ENCODE assay signal across 9 mouse cellular contexts in genomic region chr5:47273389-47274255, GRCm38 (mm10).
A peak's percentile ranks its signal among the peaks of the same experiment; 100 is the strongest.
DNase-seq lines count a peak whose midpoint lies in the region; ATAC-seq lines count a peak whose summit lies in the region.
"Had no signal": no experiment of that assay in that cellular context is flagged by ENCODE, and none has a peak within 500 bp of the region (broad histone marks: within the 10 kb centered on the region; RNA-seq: fewer than 3 reads in every experiment).

No protein-coding gene starts in this region.

- H3K36me3 ChIP-seq in liver, embryonic 11.5 days (ENCODE audit: control insufficient read depth, insufficient read depth, low read length), result no peaks in the 10 kb centered on the region
- H3K36me3 ChIP-seq in liver, embryonic 12.5 days, result no peaks in the 10 kb centered on the region
- no peaks in the 10 kb centered on the region for H3K36me3 ChIP-seq in heart, embryonic 15.5 days

- no peaks in the 10 kb centered on the region for H3K27me3 ChIP-seq in liver, embryonic 11.5 days (replicated peaks; ENCODE audit: control insufficient read depth, insufficient read depth, low read length)
- no peaks in the 10 kb centered on the region for H3K27me3 ChIP-seq in liver, embryonic 12.5 days (replicated peaks)
- H3K27me3 ChIP-seq in heart, embryonic 15.5 days, result no peaks in the 10 kb centered on the region

- peak; percentile 9 for DNase-seq in adrenal gland, postnatal 10 days
- no peak for DNase-seq in adrenal gland, postnatal 25 days
- DNase-seq in liver, embryonic 11.5 days (ENCODE audit: low spot score), result no peak
- peak; percentile 13 to 44 for DNase-seq in lung, postnatal 4 days
- no peak for DNase-seq in frontal cortex, postnatal 25 days (ENCODE audit: low spot score in 2 of 2)
- DNase-seq in thymus, postnatal 10 days (ENCODE audit: low spot score in 2 of 2), result no peak
- DNase-seq: right cerebral cortex, postnatal 14 days had no signal

- peaks cover 5% of the 10 kb centered on the region; the same call in 1 of the 2 replicates for H3K4me1 ChIP-seq in liver, embryonic 11.5 days (replicated peaks; ENCODE audit: control insufficient read depth, insufficient read depth, low read length)
- H3K4me1 ChIP-seq in liver, embryonic 12.5 days, result peaks cover 13% of the 10 kb centered on the region; the same call in 1 of the 2 replicates
- peaks cover 20% of the 10 kb centered on the region for H3K4me1 ChIP-seq in heart, embryonic 15.5 days (replicated peaks)

- H3K4me2 ChIP-seq in liver, embryonic 11.5 days, result no peak overlapping the region
- H3K4me2 ChIP-seq in liver, embryonic 12.5 days, result no peak overlapping the region
- no peak overlapping the region for H3K4me2 ChIP-seq in heart, embryonic 15.5 days

- no peaks in the 10 kb centered on the region for H3K9me3 ChIP-seq in liver, embryonic 11.5 days (ENCODE audit: control insufficient read depth, low read length)
- H3K9me3 ChIP-seq in liver, embryonic 12.5 days (replicated peaks), result no peaks in the 10 kb centered on the region
- H3K9me3 ChIP-seq in heart, embryonic 15.5 days (replicated peaks), result no peaks in the 10 kb centered on the region

- H3K4me3 ChIP-seq in liver, embryonic 11.5 days (ENCODE audit: low read depth, low read length), result no peak overlapping the region
- no peak overlapping the region for H3K4me3 ChIP-seq in liver, embryonic 12.5 days
- no peak overlapping the region for H3K4me3 ChIP-seq in heart, embryonic 15.5 days

- no peak overlapping the region for H3K9ac ChIP-seq in liver, embryonic 11.5 days (ENCODE audit: low read depth, low read length)
- H3K9ac ChIP-seq in liver, embryonic 12.5 days, result no peak overlapping the region
- no peak overlapping the region for H3K9ac ChIP-seq in heart, embryonic 15.5 days

- WGBS in liver, embryonic 11.5 days, result 59% methylated on average over 9 of the region's 9 CpGs
- 62% methylated on average over 9 of the region's 9 CpGs for WGBS in liver, embryonic 12.5 days (ENCODE audit: insufficient replicate concordance)
- 38% methylated on average over 9 of the region's 9 CpGs for WGBS in heart, embryonic 15.5 days

- ATAC-seq in liver, embryonic 11.5 days (replicated peaks; ENCODE audit: low FRiP score), result peak; percentile 54; the same call in 1 of the 2 replicates
- ATAC-seq in liver, embryonic 12.5 days, result no peak
- ATAC-seq in heart, embryonic 15.5 days (replicated peaks; ENCODE audit: insufficient number of reproducible peaks, insufficient read depth, low FRiP score, low read depth), result peak; percentile 78

- H3K27ac ChIP-seq in liver, embryonic 11.5 days (ENCODE audit: low read depth, low read length), result no peak overlapping the region
- H3K27ac ChIP-seq in liver, embryonic 12.5 days, result no peak overlapping the region
- H3K27ac ChIP-seq in heart, embryonic 15.5 days, result peak overlapping the region; percentile 69

Comparison
In these comparisons a context has a peak if more than half of its experiments do, and no peak if none do; other contexts are left out.
1. DNase-seq: peak in adrenal gland, postnatal 10 days (single experiment) and lung, postnatal 4 days (2 of 2); none in adrenal gland, postnatal 25 days (single experiment), liver, embryonic 11.5 days (single experiment), frontal cortex, postnatal 25 days (0 of 2) and thymus, postnatal 10 days (0 of 2).